Mouse (Mus musculus) duodenum, adult 2 months (tissue): ENCODE results near the gene Gm31571. TPM values are rescaled to one million over a fixed set of nuclear protein-coding genes. Genes with fewer than 3 reads are reported as not detected.

ENCODE experiments used
- polyA plus RNA-seq: library from polyadenylated mRNA; depleted of rRNA; stranded (reverse); fragments of >200 nt; gene quantifications from 2 replicates; pipeline ENCODE4 v1.2.3, GENCODE M21; 2012; ENCODE audit warnings: low replicate concordance; rRNA removed

Gene Gm31571
- polyA plus RNA-seq = not detected in 2 replicates

GRCm38 (mm10) chrY:22051253-22051652 lies at the start of gene Gm31571:
Gene Gm31571 (minus strand): TSS chrY:22051353.

